Mouse (Mus musculus): ENCODE results near the gene Limch1.

Limch1 gene

GRCm38 (mm10) chr5:66745390-66745995, at the start of gene Limch1:
Gene Limch1, plus strand, starts transcription at chr5:66745827.
- peak; percentile 62 for DNase-seq (ENCODE audit: low read depth, low spot score)

- DNase-seq (ENCODE audit: low read depth, low spot score), result peak; percentile 80
Observed at GRCm38 (mm10) chr5:66697119-66697518, 48.5 kb upstream of the Limch1 start.

- no peak for DNase-seq (ENCODE audit: low read depth, low spot score)
Observed at GRCm38 (mm10) chr5:66699911-66700310, 45.7 kb upstream of the Limch1 start.

- DNase-seq (ENCODE audit: low read depth, low spot score), result no peak
Observed at GRCm38 (mm10) chr5:66701951-66702350, 43.7 kb upstream of the Limch1 start.

- DNase-seq (ENCODE audit: low read depth, low spot score), result no peak
Observed at GRCm38 (mm10) chr5:66703317-66704004, 42.2 kb upstream of the Limch1 start.

- DNase-seq (ENCODE audit: low read depth, low spot score), result no peak
Observed at GRCm38 (mm10) chr5:66707859-66708258, 37.8 kb upstream of the Limch1 start.

- DNase-seq (ENCODE audit: low read depth, low spot score), result no peak
Observed at GRCm38 (mm10) chr5:66710445-66711019, 35.1 kb upstream of the Limch1 start.

GRCm38 (mm10) chr5:66712801-66713200, 32.8 kb upstream of the Limch1 start:
- DNase-seq (ENCODE audit: low read depth, low spot score), result no peak

GRCm38 (mm10) chr5:66715498-66715931, 30.1 kb upstream of the Limch1 start:
- no peak for DNase-seq (ENCODE audit: low read depth, low spot score)

- peak; percentile 31 for DNase-seq (ENCODE audit: low read depth, low spot score)
Observed at GRCm38 (mm10) chr5:66717931-66718330, 27.7 kb upstream of the Limch1 start.

- DNase-seq (ENCODE audit: low read depth, low spot score), result peak; percentile 51
Observed at GRCm38 (mm10) chr5:66718413-66718812, 27.2 kb upstream of the Limch1 start.

- DNase-seq (ENCODE audit: low read depth, low spot score), result no peak
Observed at GRCm38 (mm10) chr5:66718880-66719279, 26.7 kb upstream of the Limch1 start.

- peak; percentile 85 for DNase-seq (ENCODE audit: low read depth, low spot score)
Observed at GRCm38 (mm10) chr5:66720921-66721320, 24.7 kb upstream of the Limch1 start.

GRCm38 (mm10) chr5:66722586-66722985, 23.0 kb upstream of the Limch1 start:
- DNase-seq (ENCODE audit: low read depth, low spot score), result no peak

- DNase-seq (ENCODE audit: low read depth, low spot score), result peak; percentile 29
Observed at GRCm38 (mm10) chr5:66723037-66723436, 22.6 kb upstream of the Limch1 start.

- DNase-seq (ENCODE audit: low read depth, low spot score), result no peak
Observed at GRCm38 (mm10) chr5:66723626-66724025, 22.0 kb upstream of the Limch1 start.

GRCm38 (mm10) chr5:66729306-66729705, 16.3 kb upstream of the Limch1 start:
- DNase-seq (ENCODE audit: low read depth, low spot score), result no peak

GRCm38 (mm10) chr5:66730621-66731301, 14.9 kb upstream of the Limch1 start:
- DNase-seq (ENCODE audit: low read depth, low spot score), result peak; percentile 89

- DNase-seq (ENCODE audit: low read depth, low spot score), result no peak
Observed at GRCm38 (mm10) chr5:66731302-66731697, 14.3 kb upstream of the Limch1 start.

GRCm38 (mm10) chr5:66733556-66733955, 12.1 kb upstream of the Limch1 start:
- no peak for DNase-seq (ENCODE audit: low read depth, low spot score)

- DNase-seq (ENCODE audit: low read depth, low spot score), result no peak
Observed at GRCm38 (mm10) chr5:66739376-66739775, 6.3 kb upstream of the Limch1 start.

- peak; percentile 72 for DNase-seq (ENCODE audit: low read depth, low spot score)
Observed at GRCm38 (mm10) chr5:66745996-66746681, 512 bp downstream of the Limch1 start.

All from ZHBTc4 (cell line).